Mouse (Mus musculus): ENCODE data around the gene Supt6. TPM values are rescaled to one million over a fixed set of nuclear protein-coding genes. Genes with fewer than 3 reads are reported as not detected.

The Supt6 gene
- polyA plus RNA-seq, 1 experiment from 2014 or later, result 27.8 TPM

GRCm38 (mm10) chr11:78261380-78262352 is 15.9 kb upstream of the Supt6 start, which contains the start of gene 2610507B11Rik:
Gene 2610507B11Rik (plus strand): TSS chr11:78261752.
- Histone ChIP-seq H3K9me3 (replicated peaks) (no peaks in the 10 kb centered on the region), H3K36me3 (peaks cover 30% of the 10 kb centered on the region), H3K4me3 (replicated peaks) (peak within 1 kb of the TSS; percentile 94), H3K27me3 (peaks cover 4% of the 10 kb centered on the region; the same call in 1 of the 2 replicates), H3K4me1 (peaks cover 9% of the 10 kb centered on the region; the same call in 1 of the 2 replicates), H3K27ac (replicated peaks) (peak within 1 kb of the TSS; percentile 88), H3K9ac (peak within 1 kb of the TSS; percentile 73), H3K4me2 (replicated peaks) (peak within 1 kb of the TSS; percentile 76)
- under 1% methylated on average over 114 of the region's 115 CpGs for WGBS
- ATAC-seq (ENCODE audit: insufficient number of reproducible peaks, low FRiP score, low TSS enrichment, low read depth), result peak; percentile 98

DNA sequence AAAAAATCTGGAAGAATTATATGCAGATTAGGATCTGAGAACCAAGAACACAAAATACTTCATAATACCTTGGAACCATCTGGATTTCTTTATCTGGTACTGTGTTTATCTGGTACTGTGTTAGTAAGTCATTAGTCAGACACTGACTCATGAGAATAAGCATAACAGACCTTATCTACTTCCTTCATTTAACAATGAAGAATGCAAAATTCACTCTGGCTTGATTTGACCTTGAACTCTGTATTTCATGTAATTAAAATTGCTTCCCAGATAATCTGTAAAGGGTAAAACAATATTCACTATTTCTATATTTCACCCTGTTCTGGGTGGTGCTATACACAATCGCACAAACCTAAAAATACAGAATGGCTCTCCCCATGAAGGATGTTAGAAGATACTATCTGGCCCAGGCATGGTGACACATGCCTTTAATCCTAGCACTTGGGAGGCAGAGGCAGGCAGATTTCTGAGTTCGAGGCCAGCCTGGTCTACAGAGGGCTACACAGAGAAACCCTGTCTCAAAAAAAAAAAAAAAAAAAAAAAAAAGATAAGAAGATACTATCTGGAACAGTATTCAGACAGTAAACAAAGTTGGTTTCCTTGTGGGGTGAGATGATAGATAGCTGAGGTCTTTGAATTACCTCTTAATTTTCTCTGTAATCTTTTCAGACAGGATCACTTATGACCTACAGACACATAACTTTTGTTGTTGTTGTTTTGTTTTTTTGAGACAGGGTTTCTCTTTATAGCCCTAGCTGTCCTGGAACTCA is 14.9 kb upstream of the Supt6 start:
- Histone ChIP-seq H3K4me1 (peaks cover 9% of the 10 kb centered on the region; the same call in 1 of the 2 replicates), H3K4me2 (replicated peaks) (peak overlapping the region; percentile 76), H3K36me3 (peaks cover 22% of the 10 kb centered on the region), H3K9ac (no peak overlapping the region), H3K4me3 (replicated peaks) (peak overlapping the region; percentile 94), H3K27me3 (peaks cover 4% of the 10 kb centered on the region; the same call in 1 of the 2 replicates), H3K27ac (replicated peaks) (no peak overlapping the region), H3K9me3 (replicated peaks) (no peaks in the 10 kb centered on the region)
- no peak for ATAC-seq (ENCODE audit: insufficient number of reproducible peaks, low FRiP score, low TSS enrichment, low read depth)
- 93% methylated on average over 2 of the region's 2 CpGs for WGBS

GRCm38 (mm10) chr11:78256618-78257017 is 10.8 kb upstream of the Supt6 start:
- WGBS, result 95% methylated on average over 1 of the region's 1 CpGs
- H3K4me1 ChIP-seq, result no peaks in the 10 kb centered on the region

DNA sequence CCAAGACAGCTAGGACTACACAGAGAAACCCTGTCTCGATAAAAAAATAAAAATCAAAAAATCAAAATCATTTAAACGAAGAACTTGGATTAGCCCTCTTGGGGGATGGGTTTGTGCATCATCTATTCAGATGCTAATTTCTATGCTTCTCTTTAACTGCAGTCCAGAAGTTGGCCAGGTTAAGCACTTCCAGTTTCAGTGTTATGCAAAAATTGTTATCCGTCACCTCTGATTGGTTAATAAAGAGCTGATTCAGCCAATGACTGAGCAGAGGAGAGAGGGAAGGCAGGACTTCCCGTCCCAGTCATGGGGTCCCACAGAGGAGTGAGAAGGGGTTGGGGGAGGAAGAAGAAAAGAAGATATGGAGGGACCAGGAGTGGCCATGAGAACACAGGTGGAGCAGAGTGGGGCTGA is 1.9 kb upstream of the Supt6 start:
- Histone ChIP-seq H3K4me3 (replicated peaks) (no peak overlapping the region), H3K27ac (replicated peaks) (no peak overlapping the region), H3K36me3 (peaks cover 18% of the 10 kb centered on the region), H3K4me1 (peaks cover 35% of the 10 kb centered on the region), H3K27me3 (no peaks in the 10 kb centered on the region), H3K4me2 (replicated peaks) (no peak overlapping the region; the same call in 1 of the 2 replicates), H3K9ac (no peak overlapping the region), H3K9me3 (replicated peaks) (no peaks in the 10 kb centered on the region)
- 68% methylated on average over 4 of the region's 4 CpGs for WGBS
- no peak for ATAC-seq (ENCODE audit: insufficient number of reproducible peaks, low FRiP score, low TSS enrichment, low read depth)

More at GRCm38 (mm10) chr11:78256618-78257017, 10.8 kb upstream of the Supt6 start:
- H3K27me3 ChIP-seq, result peaks cover 4% of the 10 kb centered on the region; the same call in 1 of the 2 replicates
- no peak overlapping the region for H3K4me2 ChIP-seq (replicated peaks)
- no peak overlapping the region for H3K4me3 ChIP-seq (replicated peaks)
- ATAC-seq (ENCODE audit: insufficient number of reproducible peaks, low FRiP score, low TSS enrichment, low read depth), result no peak
- peaks cover 25% of the 10 kb centered on the region for H3K36me3 ChIP-seq
- no peak overlapping the region for H3K27ac ChIP-seq (replicated peaks)
- H3K9ac ChIP-seq, result no peak overlapping the region
- H3K9me3 ChIP-seq (replicated peaks), result no peaks in the 10 kb centered on the region

GRCm38 (mm10) chr11:78247012-78247348 is 1.2 kb upstream of the Supt6 start:
- Histone ChIP-seq H3K4me2 (replicated peaks) (peak overlapping the region; percentile 70), H3K27ac (replicated peaks) (peak overlapping the region; percentile 48; the same call in 1 of the 2 replicates), H3K4me1 (peaks cover 35% of the 10 kb centered on the region), H3K27me3 (no peaks in the 10 kb centered on the region), H3K9me3 (replicated peaks) (no peaks in the 10 kb centered on the region), H3K9ac (no peak overlapping the region), H3K36me3 (peaks cover 10% of the 10 kb centered on the region), H3K4me3 (replicated peaks) (peak overlapping the region; percentile 97)
- no peak for ATAC-seq (ENCODE audit: insufficient number of reproducible peaks, low FRiP score, low TSS enrichment, low read depth)
- WGBS, result 45% methylated on average over 3 of the region's 3 CpGs

DNA sequence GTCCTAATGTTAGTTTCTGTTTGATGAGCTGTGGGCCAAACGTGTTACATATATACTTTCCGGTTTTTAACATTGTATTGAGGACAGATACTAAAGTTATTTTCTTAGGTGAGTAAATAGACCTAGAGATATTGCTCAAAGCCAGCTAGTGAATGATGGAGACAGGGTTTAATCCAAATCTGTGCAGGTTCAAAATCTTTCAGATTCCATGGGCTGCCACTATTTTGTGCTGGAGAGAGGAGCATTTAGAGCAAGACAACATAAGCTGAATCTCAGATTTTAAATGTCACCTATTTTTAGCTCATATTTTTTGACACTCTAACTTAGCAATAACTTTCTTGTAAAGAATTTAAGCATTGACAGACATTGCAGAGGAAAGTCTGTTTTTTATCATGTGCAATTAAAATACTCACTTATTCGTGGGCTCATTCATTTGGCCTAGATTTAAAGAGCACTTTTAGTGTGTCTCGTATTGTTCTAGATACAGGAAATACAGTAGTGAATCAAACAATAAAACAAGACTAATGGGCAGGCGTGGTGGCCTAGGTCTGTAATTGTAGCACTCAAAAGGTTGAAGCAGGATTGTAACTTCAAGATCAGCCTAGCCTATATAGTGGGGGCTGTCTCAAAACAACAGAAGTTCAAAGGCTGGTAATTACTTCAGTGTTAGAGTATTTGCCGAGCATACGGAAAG is 678 bp upstream of the Supt6 start:
- no peak for ATAC-seq (ENCODE audit: insufficient number of reproducible peaks, low FRiP score, low TSS enrichment, low read depth)
- Histone ChIP-seq H3K27ac (replicated peaks) (peak overlapping the region; percentile 98), H3K4me3 (replicated peaks) (peak overlapping the region; percentile 97), H3K4me1 (peaks cover 35% of the 10 kb centered on the region), H3K9ac (peak overlapping the region; percentile 84; the same call in 1 of the 2 replicates), H3K36me3 (peaks cover 10% of the 10 kb centered on the region), H3K27me3 (no peaks in the 10 kb centered on the region), H3K9me3 (replicated peaks) (no peaks in the 10 kb centered on the region), H3K4me2 (replicated peaks) (peak overlapping the region; percentile 70)
- WGBS, result 40% methylated on average over 7 of the region's 7 CpGs

- Histone ChIP-seq H3K9me3 (replicated peaks) (no peaks in the 10 kb centered on the region), H3K27ac (replicated peaks) (peak overlapping the region; percentile 98), H3K4me1 (peaks cover 35% of the 10 kb centered on the region), H3K27me3 (no peaks in the 10 kb centered on the region), H3K9ac (peak overlapping the region; percentile 84), H3K4me3 (replicated peaks) (peak overlapping the region; percentile 97), H3K4me2 (replicated peaks) (peak overlapping the region; percentile 70), H3K36me3 (peaks cover 7% of the 10 kb centered on the region)
- under 1% methylated on average over 19 of the region's 19 CpGs for WGBS
- 0 out of 2 replicates have a peak, but pooled peaks have one; percentile 14 for ATAC-seq (ENCODE audit: insufficient number of reproducible peaks, low FRiP score, low TSS enrichment, low read depth)
Observed at GRCm38 (mm10) chr11:78245261-78245626, 543 bp downstream of the Supt6 start.

DNA sequence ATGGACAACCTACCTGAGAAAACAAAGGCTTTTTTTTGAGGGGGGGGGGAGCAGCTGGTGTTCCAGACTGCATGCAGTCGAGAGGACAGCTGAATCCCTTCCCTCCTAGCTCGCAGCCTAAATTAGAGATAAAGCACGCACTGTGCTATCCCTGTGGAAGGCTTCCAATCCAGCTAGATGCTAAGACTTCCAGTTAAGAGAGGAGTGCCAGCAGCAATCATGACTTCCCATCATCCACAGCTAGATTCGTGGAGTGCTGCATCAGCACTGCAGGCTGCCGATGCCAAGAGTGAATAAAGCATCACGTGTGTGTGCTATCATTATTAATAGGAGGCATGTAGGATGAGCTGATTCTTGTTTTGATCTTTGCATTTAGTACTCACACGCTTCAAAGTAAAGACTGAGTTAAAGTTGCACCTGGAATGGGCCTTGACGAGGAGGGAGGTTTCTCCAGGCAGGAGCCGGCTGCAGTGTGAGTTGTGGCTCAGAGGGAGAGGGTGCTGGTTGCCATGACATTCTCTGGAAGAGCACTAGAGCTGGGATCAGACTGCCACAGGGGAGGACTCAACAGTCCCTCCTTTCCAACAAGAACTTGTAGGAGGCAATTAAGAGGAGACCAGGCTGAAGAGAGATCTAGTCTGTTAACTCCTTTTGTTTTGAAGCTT is 5.5 kb downstream of the Supt6 start:
- Histone ChIP-seq H3K4me3 (replicated peaks) (no peak overlapping the region), H3K36me3 (peaks cover 16% of the 10 kb centered on the region), H3K27ac (replicated peaks) (no peak overlapping the region), H3K4me2 (replicated peaks) (no peak overlapping the region), H3K27me3 (no peaks in the 10 kb centered on the region), H3K9me3 (replicated peaks) (no peaks in the 10 kb centered on the region), H3K4me1 (peaks cover 20% of the 10 kb centered on the region), H3K9ac (no peak overlapping the region)
- ATAC-seq (ENCODE audit: insufficient number of reproducible peaks, low FRiP score, low TSS enrichment, low read depth), result no peak
- 89% methylated on average over 9 of the region's 9 CpGs for WGBS

DNA sequence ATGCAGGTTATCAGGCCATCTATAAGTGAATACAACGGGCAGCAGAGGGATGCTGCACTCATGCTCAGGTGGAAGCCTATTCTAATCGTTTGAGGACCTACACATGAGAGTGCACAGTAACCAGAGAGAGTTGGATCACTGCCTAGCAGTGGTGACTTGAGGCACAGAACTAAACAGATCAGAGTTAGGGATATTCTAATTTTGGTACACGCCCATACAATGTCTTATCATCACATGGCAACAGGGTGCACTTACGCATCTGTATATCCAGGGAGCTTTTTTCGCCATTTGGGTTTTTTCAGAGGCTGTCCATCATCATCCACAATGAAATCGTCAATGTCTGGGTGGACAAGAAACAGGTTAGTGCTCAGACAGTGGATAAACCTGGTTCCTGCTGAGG is 14.3 kb downstream of the Supt6 start:
- Histone ChIP-seq H3K4me1 (no peaks in the 10 kb centered on the region), H3K36me3 (peaks cover 80% of the 10 kb centered on the region), H3K4me2 (replicated peaks) (no peak overlapping the region), H3K27me3 (no peaks in the 10 kb centered on the region), H3K4me3 (replicated peaks) (no peak overlapping the region), H3K9ac (no peak overlapping the region), H3K9me3 (replicated peaks) (no peaks in the 10 kb centered on the region), H3K27ac (replicated peaks) (no peak overlapping the region)
- 90% methylated on average over 6 of the region's 6 CpGs for WGBS
- no peak for ATAC-seq (ENCODE audit: insufficient number of reproducible peaks, low FRiP score, low TSS enrichment, low read depth)

DNA sequence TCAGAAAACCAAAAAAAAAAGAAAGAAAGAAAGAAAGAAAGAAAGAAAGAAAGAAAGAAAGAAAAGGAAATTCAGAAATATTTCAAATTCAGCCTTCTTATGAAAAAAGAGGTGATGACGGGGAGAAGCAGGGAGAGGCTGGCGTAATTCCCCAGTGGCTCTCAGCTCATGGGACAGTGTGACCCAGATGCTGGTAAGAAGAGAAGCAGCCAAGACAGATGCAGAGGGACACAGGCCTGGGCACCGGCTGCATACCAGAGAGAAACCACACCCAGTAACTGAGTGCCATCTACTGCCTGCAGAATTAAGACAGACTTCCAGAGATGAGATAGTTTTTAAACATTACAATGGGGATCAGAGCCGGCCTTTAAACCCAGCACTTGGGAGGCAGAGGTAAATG is 22.2 kb downstream of the Supt6 start:
- Histone ChIP-seq H3K27me3 (no peaks in the 10 kb centered on the region), H3K4me3 (replicated peaks) (no peak overlapping the region), H3K4me1 (no peaks in the 10 kb centered on the region), H3K9me3 (replicated peaks) (no peaks in the 10 kb centered on the region), H3K27ac (replicated peaks) (no peak overlapping the region), H3K9ac (no peak overlapping the region), H3K4me2 (replicated peaks) (no peak overlapping the region), H3K36me3 (peaks cover 96% of the 10 kb centered on the region)
- no peak for ATAC-seq (ENCODE audit: insufficient number of reproducible peaks, low FRiP score, low TSS enrichment, low read depth)
- 82% methylated on average over 4 of the region's 4 CpGs for WGBS
